Mouse (Mus musculus) CD4-positive naive resting alpha-beta T cell, adult 57 days (primary cell): ENCODE measurements around the gene Ndufc2. TPM values are rescaled to one million over a fixed set of nuclear protein-coding genes. Genes with fewer than 3 reads are reported as not detected.

Source experiments
- total RNA-seq: library from RNA; stranded (reverse); gene quantifications from one replicate; pipeline ENCODE4 v1.2.4, GENCODE M21; 2023

Gene Ndufc2
- total RNA-seq, result 49.7 TPM

GRCm38 (mm10) chr7:97399960-97400715, at the start of gene Ndufc2:
TSS of gene Ndufc2 (plus strand) at chr7:97400003.

GRCm38 (mm10) chr7:97416906-97417777, 17.3 kb downstream of the Ndufc2 start, which contains the start of gene Thrsp:
TSS of gene Thrsp (minus strand) at chr7:97417730.

GRCm38 (mm10) chr7:97451023-97451422, 51.2 kb downstream of the Ndufc2 start, which contains the start of gene Kctd14:
TSS of gene Kctd14 (plus strand) at chr7:97451323.

Other genes with a start within 250 kb of the Ndufc2 start
- 7.1 TPM for gene Usp35, start 68.0 kb upstream of the Ndufc2 start, total RNA-seq
- gene Kctd21, start 67.7 kb upstream of the Ndufc2 start, total RNA-seq, result 1.0 TPM
- gene Alg8, start 28.4 kb upstream of the Ndufc2 start, total RNA-seq, result 12.1 TPM
- not detected for gene Thrsp, start 17.7 kb downstream of the Ndufc2 start, total RNA-seq
- gene Kctd14, start 51.3 kb downstream of the Ndufc2 start, total RNA-seq, result 0.35 TPM
- gene Ints4, start 81.0 kb downstream of the Ndufc2 start, total RNA-seq, result 45.2 TPM
- 16.0 TPM for gene Aamdc, start 179.5 kb downstream of the Ndufc2 start, total RNA-seq
- 79.3 TPM for gene Rsf1, start 179.9 kb downstream of the Ndufc2 start, total RNA-seq